Mouse (Mus musculus): Measurements from ENCODE around the gene Pycr2. TPM values are rescaled to one million over a fixed set of nuclear protein-coding genes. Genes with fewer than 3 reads are reported as not detected.
A peak's percentile ranks its signal among the peaks of the same experiment; 100 is the strongest.
"Not testable (repeated sequence)": the region's sequence is repeated elsewhere in the genome, so short reads cannot be mapped to it uniquely, and the experiment has no call there.

The Pycr2 gene
- polyA plus RNA-seq, 1 experiment from 2014 or later = 111 TPM

- no peaks in the 10 kb centered on the region for H3K36me3 ChIP-seq (ENCODE audit: control insufficient read depth, insufficient read depth, low read length)
Observed at GRCm38 (mm10) chr1:180926286-180926685, 22.2 kb downstream of the Pycr2 start.

GRCm38 (mm10) chr1:180929599-180929998 lies 25.5 kb downstream of the Pycr2 start:
- H3K36me3 ChIP-seq (ENCODE audit: control insufficient read depth, insufficient read depth, low read length) = no peaks in the 10 kb centered on the region
- no peak overlapping the region for H3K27ac ChIP-seq (ENCODE audit: low read depth, low read length)
- no peak overlapping the region for H3K4me3 ChIP-seq (ENCODE audit: low read depth, low read length)
- ATAC-seq (replicated peaks; ENCODE audit: low FRiP score) = no peak
- peaks cover 11% of the 10 kb centered on the region for H3K27me3 ChIP-seq (ENCODE audit: control insufficient read depth, insufficient read depth, low read length)
- H3K4me1 ChIP-seq (replicated peaks; ENCODE audit: control insufficient read depth, insufficient read depth, low read length) = no peaks in the 10 kb centered on the region; the same call in 1 of the 2 replicates
- WGBS = 77% methylated on average over 2 of the region's 2 CpGs
- no peak overlapping the region for H3K9ac ChIP-seq (ENCODE audit: low read length)
- no peak for DNase-seq (ENCODE audit: low spot score)
- no peaks in the 10 kb centered on the region for H3K9me3 ChIP-seq (ENCODE audit: control insufficient read depth, low read length)
- no peak overlapping the region for H3K4me2 ChIP-seq (ENCODE audit: low read depth, low read length, severe bottlenecking)

More at GRCm38 (mm10) chr1:180926286-180926685, 22.2 kb downstream of the Pycr2 start:
- DNase-seq (ENCODE audit: low spot score) (no peak), ATAC-seq (replicated peaks; ENCODE audit: low FRiP score) (no peak)
- Histone ChIP-seq H3K9me3 (ENCODE audit: control insufficient read depth, low read length) (no peaks in the 10 kb centered on the region), H3K4me3 (ENCODE audit: low read depth, low read length) (no peak overlapping the region), H3K27ac (ENCODE audit: low read depth, low read length) (no peak overlapping the region), H3K9ac (ENCODE audit: low read length) (no peak overlapping the region), H3K4me2 (ENCODE audit: low read depth, low read length, severe bottlenecking) (no peak overlapping the region), H3K4me1 (replicated peaks; ENCODE audit: control insufficient read depth, insufficient read depth, low read length) (no peaks in the 10 kb centered on the region), H3K27me3 (ENCODE audit: control insufficient read depth, insufficient read depth, low read length) (no peaks in the 10 kb centered on the region)
- WGBS = 71% methylated on average over 4 of the region's 4 CpGs

- ATAC-seq (replicated peaks; ENCODE audit: low FRiP score) (no peak), DNase-seq (ENCODE audit: low spot score) (no peak)
- Histone ChIP-seq H3K9ac (ENCODE audit: low read length) (no peak overlapping the region), H3K4me2 (ENCODE audit: low read depth, low read length, severe bottlenecking) (no peak overlapping the region), H3K27ac (ENCODE audit: low read depth, low read length) (no peak overlapping the region), H3K4me1 (replicated peaks; ENCODE audit: control insufficient read depth, insufficient read depth, low read length) (no peaks in the 10 kb centered on the region; the same call in 1 of the 2 replicates), H3K27me3 (ENCODE audit: control insufficient read depth, insufficient read depth, low read length) (peaks cover 26% of the 10 kb centered on the region), H3K4me3 (ENCODE audit: low read depth, low read length) (no peak overlapping the region), H3K9me3 (ENCODE audit: control insufficient read depth, low read length) (no peaks in the 10 kb centered on the region), H3K36me3 (ENCODE audit: control insufficient read depth, insufficient read depth, low read length) (no peaks in the 10 kb centered on the region)
- 84% methylated on average over 3 of the region's 3 CpGs for WGBS
Observed at GRCm38 (mm10) chr1:180931106-180931505, 27.0 kb downstream of the Pycr2 start.

GRCm38 (mm10) chr1:180933659-180934058 lies 29.6 kb downstream of the Pycr2 start:
- Histone ChIP-seq H3K27me3 (ENCODE audit: control insufficient read depth, insufficient read depth, low read length) (peaks cover 40% of the 10 kb centered on the region), H3K4me1 (replicated peaks; ENCODE audit: control insufficient read depth, insufficient read depth, low read length) (no peaks in the 10 kb centered on the region; the same call in 1 of the 2 replicates), H3K9me3 (ENCODE audit: control insufficient read depth, low read length) (no peaks in the 10 kb centered on the region), H3K4me3 (ENCODE audit: low read depth, low read length) (no peak overlapping the region), H3K36me3 (ENCODE audit: control insufficient read depth, insufficient read depth, low read length) (no peaks in the 10 kb centered on the region), H3K4me2 (ENCODE audit: low read depth, low read length, severe bottlenecking) (no peak overlapping the region), H3K27ac (ENCODE audit: low read depth, low read length) (no peak overlapping the region), H3K9ac (ENCODE audit: low read length) (no peak overlapping the region)
- DNase-seq (ENCODE audit: low spot score) (no peak), ATAC-seq (replicated peaks; ENCODE audit: low FRiP score) (no peak)
- 16% methylated on average over 6 of the region's 6 CpGs for WGBS

- Histone ChIP-seq H3K4me3 (ENCODE audit: low read depth, low read length) (no peak within 1 kb of the TSS), H3K4me2 (ENCODE audit: low read depth, low read length, severe bottlenecking) (no peak within 1 kb of the TSS), H3K36me3 (ENCODE audit: control insufficient read depth, insufficient read depth, low read length) (no peaks in the 10 kb centered on the region), H3K9me3 (ENCODE audit: control insufficient read depth, low read length) (no peaks in the 10 kb centered on the region), H3K27ac (ENCODE audit: low read depth, low read length) (no peak within 1 kb of the TSS), H3K9ac (ENCODE audit: low read length) (no peak within 1 kb of the TSS), H3K4me1 (replicated peaks; ENCODE audit: control insufficient read depth, insufficient read depth, low read length) (no peaks in the 10 kb centered on the region; the same call in 1 of the 2 replicates), H3K27me3 (ENCODE audit: control insufficient read depth, insufficient read depth, low read length) (peaks cover 40% of the 10 kb centered on the region)
- DNase-seq (ENCODE audit: low spot score) = no peak
- ATAC-seq (replicated peaks; ENCODE audit: low FRiP score) = no peak
- WGBS = 14% methylated on average over 21 of the region's 21 CpGs
Observed at GRCm38 (mm10) chr1:180934467-180935419, 30.6 kb downstream of the Pycr2 start, which contains the start of gene Lefty1. Gene Lefty1 (plus strand): TSS chr1:180935022.

- not testable (repeated sequence) for H3K36me3 ChIP-seq (ENCODE audit: control insufficient read depth, insufficient read depth, low read length); H3K9me3 ChIP-seq (ENCODE audit: control insufficient read depth, low read length); H3K9ac ChIP-seq (ENCODE audit: low read length); H3K4me1 ChIP-seq (replicated peaks; ENCODE audit: control insufficient read depth, insufficient read depth, low read length); H3K27ac ChIP-seq (ENCODE audit: low read depth, low read length)
- ATAC-seq (replicated peaks; ENCODE audit: low FRiP score) (0 out of 2 replicates have a peak, but pooled peaks have one; percentile 71), DNase-seq (ENCODE audit: low spot score) (peak; percentile 68)
- H3K4me2 ChIP-seq (ENCODE audit: low read depth, low read length, severe bottlenecking) = peak overlapping the region; percentile 38; the same call in 1 of the 2 replicates
- H3K4me3 ChIP-seq (ENCODE audit: low read depth, low read length) = peak overlapping the region; percentile 11
- WGBS = 2% methylated on average over 34 of the region's 41 CpGs
- peaks cover 51% of the 10 kb centered on the region for H3K27me3 ChIP-seq (ENCODE audit: control insufficient read depth, insufficient read depth, low read length)
Observed at GRCm38 (mm10) chr1:180936610-180937398, 32.7 kb downstream of the Pycr2 start.

- not testable (repeated sequence) for H3K9me3 ChIP-seq (ENCODE audit: control insufficient read depth, low read length); H3K9ac ChIP-seq (ENCODE audit: low read length); H3K36me3 ChIP-seq (ENCODE audit: control insufficient read depth, insufficient read depth, low read length); H3K27ac ChIP-seq (ENCODE audit: low read depth, low read length); H3K4me2 ChIP-seq (ENCODE audit: low read depth, low read length, severe bottlenecking); H3K4me3 ChIP-seq (ENCODE audit: low read depth, low read length); DNase-seq (ENCODE audit: low spot score); ATAC-seq (replicated peaks; ENCODE audit: low FRiP score); H3K4me1 ChIP-seq (replicated peaks; ENCODE audit: control insufficient read depth, insufficient read depth, low read length)
- H3K27me3 ChIP-seq (ENCODE audit: control insufficient read depth, insufficient read depth, low read length) = peaks cover 56% of the 10 kb centered on the region
- WGBS = 14% methylated on average over 13 of the region's 13 CpGs
Observed at GRCm38 (mm10) chr1:180937631-180938030, 33.5 kb downstream of the Pycr2 start.

GRCm38 (mm10) chr1:180938781-180939180 lies 34.7 kb downstream of the Pycr2 start:
- not testable (repeated sequence) for H3K4me2 ChIP-seq (ENCODE audit: low read depth, low read length, severe bottlenecking); H3K4me3 ChIP-seq (ENCODE audit: low read depth, low read length); ATAC-seq (replicated peaks; ENCODE audit: low FRiP score); H3K9me3 ChIP-seq (ENCODE audit: control insufficient read depth, low read length); H3K36me3 ChIP-seq (ENCODE audit: control insufficient read depth, insufficient read depth, low read length); DNase-seq (ENCODE audit: low spot score); H3K27ac ChIP-seq (ENCODE audit: low read depth, low read length); H3K9ac ChIP-seq (ENCODE audit: low read length); H3K4me1 ChIP-seq (replicated peaks; ENCODE audit: control insufficient read depth, insufficient read depth, low read length)
- peaks cover 63% of the 10 kb centered on the region for H3K27me3 ChIP-seq (ENCODE audit: control insufficient read depth, insufficient read depth, low read length)
- 71% methylated on average over 1 of the region's 2 CpGs for WGBS

Measured in forebrain, embryonic 11.5 days (tissue).